Mouse (Mus musculus): Measurements from ENCODE around the gene Prdx2. TPM values are rescaled to one million over a fixed set of nuclear protein-coding genes. Genes with fewer than 3 reads are reported as not detected.

Gene Prdx2
- 432 TPM for polyA plus RNA-seq (2012; fragmentation: generic; extraction: Trizol)

GRCm38 (mm10) chr8:84969241-84970134 is at the start of gene Prdx2, which contains the start of the genes Gm49661 and Rnaseh2a:
Prdx2 (plus strand) TSS chr8:84969587.
Gm49661 (minus strand) TSS chr8:84969433.
Rnaseh2a (minus strand) TSS chr8:84969767.
- peak within 1 kb of the TSS; percentile 71 for H3K4me2 ChIP-seq (ENCODE audit: low read depth)
- peak within 1 kb of the TSS; percentile 99 for H3K4me3 ChIP-seq
- no peaks in the 10 kb centered on the region for H3K27me3 ChIP-seq (ENCODE audit: control insufficient read depth, insufficient read depth, insufficient read length)
- H3ac ChIP-seq (ENCODE audit: control insufficient read depth, insufficient read length) = peak within 1 kb of the TSS; percentile 79
- peak; percentile 73 for TF ChIP-seq POLR2A (IDR thresholded peaks at IDR 0.05; ENCODE audit: insufficient read length, low read depth)
- no peak for TF ChIP-seq MYOD1 (IDR thresholded peaks at IDR 0.05; ENCODE audit: control insufficient read depth in 1 of 3, insufficient read length in 2 of 3, low read depth in 2 of 3)
- TF ChIP-seq POLR2AphosphoS2 (IDR thresholded peaks at IDR 0.05; ENCODE audit: insufficient read length, low read depth) = peak; percentile 67
- TF ChIP-seq MYOG (IDR thresholded peaks at IDR 0.05; ENCODE audit: control insufficient read depth in 1 of 3, insufficient read depth in 1 of 3, insufficient read length in 2 of 3, low read depth in 2 of 3) = peak in 1 of 3 experiments; percentile 1
- H3K79me2 ChIP-seq (ENCODE audit: control insufficient read depth, insufficient read depth) = peaks cover 14% of the 10 kb centered on the region
- H3K36me3 ChIP-seq (ENCODE audit: control insufficient read depth, insufficient read depth) = peaks cover 7% of the 10 kb centered on the region

- Histone ChIP-seq H3K4me3 (no peak overlapping the region), H3K27me3 (ENCODE audit: control insufficient read depth, insufficient read depth, insufficient read length) (peaks cover 8% of the 10 kb centered on the region), H3K4me2 (ENCODE audit: low read depth) (no peak overlapping the region), H3ac (ENCODE audit: control insufficient read depth, insufficient read length) (no peak overlapping the region), H3K79me2 (ENCODE audit: control insufficient read depth, insufficient read depth) (no peaks in the 10 kb centered on the region), H3K36me3 (ENCODE audit: control insufficient read depth, insufficient read depth) (no peaks in the 10 kb centered on the region)
- TF ChIP-seq MAX (IDR thresholded peaks at IDR 0.05; ENCODE audit: low read depth) (no peak), USF1 (IDR thresholded peaks at IDR 0.05; ENCODE audit: low read depth) (no peak), E2F4 (IDR thresholded peaks at IDR 0.05; ENCODE audit: insufficient read depth) (no peak), TCF12 (IDR thresholded peaks at IDR 0.05; ENCODE audit: insufficient read depth, poor library complexity, severe bottlenecking) (no peak), POLR2AphosphoS2 (IDR thresholded peaks at IDR 0.05; ENCODE audit: insufficient read length, low read depth) (no peak), TCF3 (IDR thresholded peaks at IDR 0.05; ENCODE audit: insufficient read length, low read depth) (no peak), SRF (IDR thresholded peaks at IDR 0.05; ENCODE audit: control insufficient read depth, insufficient read length, low read depth) (no peak), POLR2A (IDR thresholded peaks at IDR 0.05; ENCODE audit: insufficient read length, low read depth) (no peak), MYOG (IDR thresholded peaks at IDR 0.05; ENCODE audit: control insufficient read depth in 1 of 3, insufficient read depth in 1 of 3, insufficient read length in 2 of 3, low read depth in 2 of 3) (no peak), MYOD1 (IDR thresholded peaks at IDR 0.05; ENCODE audit: control insufficient read depth in 1 of 3, insufficient read length in 2 of 3, low read depth in 2 of 3) (no peak), REST (IDR thresholded peaks at IDR 0.05; ENCODE audit: insufficient read depth, insufficient read length) (no peak), CEBPB (IDR thresholded peaks at IDR 0.05; ENCODE audit: insufficient read depth, poor library complexity, severe bottlenecking) (no peak)
Measured at GRCm38 (mm10) chr8:84921596-84921995, 47.8 kb upstream of the Prdx2 start.

GRCm38 (mm10) chr8:84925557-84925956 is 43.8 kb upstream of the Prdx2 start:
- no peak overlapping the region for H3K4me2 ChIP-seq (ENCODE audit: low read depth)
- no peak overlapping the region for H3ac ChIP-seq (ENCODE audit: control insufficient read depth, insufficient read length)
- no peaks in the 10 kb centered on the region for H3K36me3 ChIP-seq (ENCODE audit: control insufficient read depth, insufficient read depth)
- TF ChIP-seq MAX (IDR thresholded peaks at IDR 0.05; ENCODE audit: low read depth) = no peak
- no peak for TF ChIP-seq POLR2A (IDR thresholded peaks at IDR 0.05; ENCODE audit: insufficient read length, low read depth)
- TF ChIP-seq MYOG (IDR thresholded peaks at IDR 0.05; ENCODE audit: control insufficient read depth in 1 of 3, insufficient read depth in 1 of 3, insufficient read length in 2 of 3, low read depth in 2 of 3) = no peak
- TF ChIP-seq CEBPB (IDR thresholded peaks at IDR 0.05; ENCODE audit: insufficient read depth, poor library complexity, severe bottlenecking) = no peak
- TF ChIP-seq TCF12 (IDR thresholded peaks at IDR 0.05; ENCODE audit: insufficient read depth, poor library complexity, severe bottlenecking) = no peak
- no peak for TF ChIP-seq TCF3 (IDR thresholded peaks at IDR 0.05; ENCODE audit: insufficient read length, low read depth)
- TF ChIP-seq SRF (IDR thresholded peaks at IDR 0.05; ENCODE audit: control insufficient read depth, insufficient read length, low read depth) = no peak
- TF ChIP-seq POLR2AphosphoS2 (IDR thresholded peaks at IDR 0.05; ENCODE audit: insufficient read length, low read depth) = no peak
- TF ChIP-seq MYOD1 (IDR thresholded peaks at IDR 0.05; ENCODE audit: control insufficient read depth in 1 of 3, insufficient read length in 2 of 3, low read depth in 2 of 3) = no peak
- no peak for TF ChIP-seq USF1 (IDR thresholded peaks at IDR 0.05; ENCODE audit: low read depth)
- no peak for TF ChIP-seq E2F4 (IDR thresholded peaks at IDR 0.05; ENCODE audit: insufficient read depth)
- TF ChIP-seq REST (IDR thresholded peaks at IDR 0.05; ENCODE audit: insufficient read depth, insufficient read length) = no peak
- no peak overlapping the region for H3K4me3 ChIP-seq
- H3K79me2 ChIP-seq (ENCODE audit: control insufficient read depth, insufficient read depth) = no peaks in the 10 kb centered on the region
- peaks cover 11% of the 10 kb centered on the region for H3K27me3 ChIP-seq (ENCODE audit: control insufficient read depth, insufficient read depth, insufficient read length)

GRCm38 (mm10) chr8:84927513-84927912 is 41.9 kb upstream of the Prdx2 start:
- Histone ChIP-seq H3K4me3 (no peak overlapping the region), H3ac (ENCODE audit: control insufficient read depth, insufficient read length) (no peak overlapping the region), H3K36me3 (ENCODE audit: control insufficient read depth, insufficient read depth) (no peaks in the 10 kb centered on the region), H3K79me2 (ENCODE audit: control insufficient read depth, insufficient read depth) (no peaks in the 10 kb centered on the region), H3K27me3 (ENCODE audit: control insufficient read depth, insufficient read depth, insufficient read length) (peaks cover 20% of the 10 kb centered on the region), H3K4me2 (ENCODE audit: low read depth) (no peak overlapping the region)
- TF ChIP-seq E2F4 (IDR thresholded peaks at IDR 0.05; ENCODE audit: insufficient read depth) (no peak), POLR2AphosphoS2 (IDR thresholded peaks at IDR 0.05; ENCODE audit: insufficient read length, low read depth) (no peak), MYOG (IDR thresholded peaks at IDR 0.05; ENCODE audit: control insufficient read depth in 1 of 3, insufficient read depth in 1 of 3, insufficient read length in 2 of 3, low read depth in 2 of 3) (no peak), CEBPB (IDR thresholded peaks at IDR 0.05; ENCODE audit: insufficient read depth, poor library complexity, severe bottlenecking) (no peak), POLR2A (IDR thresholded peaks at IDR 0.05; ENCODE audit: insufficient read length, low read depth) (no peak)
